Mouse (Mus musculus) megakaryocyte, embryonic 14.5 days (primary cell): ENCODE data around the gene Gm3952.

Experiments used
- FLI1 ChIP-seq: IDR thresholded peaks from 2 replicates; pipeline ENCODE4 v1.6.1; 2012; ENCODE audit warnings: low read length, inconsistent platforms, mixed read lengths
- GATA1 ChIP-seq: IDR thresholded peaks from 3 replicates; pipeline ENCODE4 v1.6.1; 2012; ENCODE audit warnings: mixed read lengths, low read length, inconsistent platforms, borderline replicate concordance

GRCm38 (mm10) chr8:128843749-128844148, 45.3 kb upstream of the Gm3952 start:
- TF ChIP-seq GATA1 (no peak), FLI1 (no peak)
